Mouse (Mus musculus) midbrain, embryonic 12.5 days (tissue): Measurements from ENCODE around the gene Pxt1. TPM values are rescaled to one million over a fixed set of nuclear protein-coding genes. Genes with fewer than 3 reads are reported as not detected.

Source experiments
- ATAC-seq: fragments of 200-750 bp; cut with Nextera tagmentation; 2 replicates; pipeline ENCODE4 v1.8.0; 2017; ENCODE audit warnings: low read depth, moderate TSS enrichment, moderate library complexity; ENCODE audit not compliant: low FRiP score
- H3K27ac ChIP-seq: fragments of 300-500 bp; sonication (generic); replicated peaks from 2 replicates; pipeline ENCODE4 v1.5.1; 2016; ENCODE audit warnings: mild to moderate bottlenecking
- H3K27me3 ChIP-seq: fragments of 300-500 bp; sonication (generic); 2 replicates; pipeline ENCODE4 v1.6.1; 2016; ENCODE audit warnings: mild to moderate bottlenecking
- H3K36me3 ChIP-seq: fragments of 300-500 bp; sonication (generic); 2 replicates; pipeline ENCODE4 v1.6.1; 2016
- H3K4me1 ChIP-seq: fragments of 300-500 bp; sonication (generic); 2 replicates; pipeline ENCODE4 v1.6.1; 2016
- H3K4me2 ChIP-seq: fragments of 300-500 bp; sonication (generic); replicated peaks from 2 replicates; pipeline ENCODE4 v1.6.1; 2016; ENCODE audit warnings: mild to moderate bottlenecking, moderate library complexity
- H3K4me3 ChIP-seq: fragments of 300-500 bp; sonication (generic); 2 replicates; pipeline ENCODE4 v1.5.1; 2016; ENCODE audit warnings: mild to moderate bottlenecking
- H3K9ac ChIP-seq: fragments of 300-500 bp; sonication (generic); replicated peaks from 2 replicates; pipeline ENCODE4 v1.6.1; 2016; ENCODE audit warnings: mild to moderate bottlenecking, moderate library complexity
- H3K9me3 ChIP-seq: fragments of 300-500 bp; sonication (generic); 2 replicates; pipeline ENCODE4 v1.6.1; 2016; ENCODE audit warnings: mild to moderate bottlenecking
- WGBS: fragments of 180-500 bp; shearing (Covaris S2); methylation state at CpG from one replicate; pipeline ENCODE4 v1.1.7; 2016; 5-methylcytosine and 5-hydroxymethylcytosine counted together
- polyA plus RNA-seq: library from polyadenylated mRNA; unstranded; fragments of >200 nt; fragmentation: Nextera tagmentation; extraction: Ambion mirVana; gene quantifications from 2 replicates; pipeline ENCODE4 v1.2.1, GENCODE M21; 2016

Pxt1 gene
- polyA plus RNA-seq, 1 experiment from 2014 or later = not detected

GRCm38 (mm10) chr17:28970122-28970521, 26.5 kb upstream of the Pxt1 start:
- ATAC-seq = no peak
- H3K36me3 ChIP-seq = peaks cover 98% of the 10 kb centered on the region

GRCm38 (mm10) chr17:28967021-28967610, 23.5 kb upstream of the Pxt1 start:
- H3K9me3 ChIP-seq = no peaks in the 10 kb centered on the region
- no peak overlapping the region for H3K4me3 ChIP-seq
- H3K9ac ChIP-seq = no peak overlapping the region
- no peaks in the 10 kb centered on the region for H3K27me3 ChIP-seq
- ATAC-seq = no peak
- H3K4me1 ChIP-seq = no peaks in the 10 kb centered on the region
- H3K4me2 ChIP-seq = no peak overlapping the region
- WGBS = 88% methylated on average over 11 of the region's 11 CpGs
- peaks cover 98% of the 10 kb centered on the region for H3K36me3 ChIP-seq
- no peak overlapping the region for H3K27ac ChIP-seq

More at GRCm38 (mm10) chr17:28970122-28970521, 26.5 kb upstream of the Pxt1 start:
- Histone ChIP-seq H3K4me3 (no peak overlapping the region), H3K9me3 (no peaks in the 10 kb centered on the region), H3K27ac (no peak overlapping the region), H3K4me1 (no peaks in the 10 kb centered on the region), H3K9ac (no peak overlapping the region), H3K27me3 (no peaks in the 10 kb centered on the region), H3K4me2 (no peak overlapping the region)

- H3K9ac ChIP-seq = no peak overlapping the region
- H3K4me2 ChIP-seq = no peak overlapping the region
- 81% methylated on average over 10 of the region's 10 CpGs for WGBS
- no peaks in the 10 kb centered on the region for H3K9me3 ChIP-seq
- no peak overlapping the region for H3K27ac ChIP-seq
- peaks cover 64% of the 10 kb centered on the region for H3K36me3 ChIP-seq
- no peaks in the 10 kb centered on the region for H3K27me3 ChIP-seq
- no peak for ATAC-seq
- H3K4me1 ChIP-seq = no peaks in the 10 kb centered on the region
- no peak overlapping the region for H3K4me3 ChIP-seq
Observed at GRCm38 (mm10) chr17:28961596-28961995, 18.0 kb upstream of the Pxt1 start.

GRCm38 (mm10) chr17:28960597-28960996, 17.0 kb upstream of the Pxt1 start:
- WGBS = 69% methylated on average over 10 of the region's 10 CpGs
- Histone ChIP-seq H3K36me3 (peaks cover 59% of the 10 kb centered on the region), H3K9ac (no peak overlapping the region), H3K27me3 (no peaks in the 10 kb centered on the region), H3K4me2 (no peak overlapping the region), H3K4me1 (no peaks in the 10 kb centered on the region), H3K27ac (no peak overlapping the region), H3K9me3 (no peaks in the 10 kb centered on the region), H3K4me3 (no peak overlapping the region)
- ATAC-seq = no peak

GRCm38 (mm10) chr17:28954416-28954815, 10.8 kb upstream of the Pxt1 start:
- no peak for ATAC-seq
- peaks cover 21% of the 10 kb centered on the region for H3K4me1 ChIP-seq
- peaks cover 15% of the 10 kb centered on the region for H3K36me3 ChIP-seq
- peak overlapping the region; percentile 74 for H3K4me2 ChIP-seq
- no peak overlapping the region for H3K9ac ChIP-seq
- H3K4me3 ChIP-seq = peak overlapping the region; percentile 7
- no peak overlapping the region for H3K27ac ChIP-seq
- no peaks in the 10 kb centered on the region for H3K9me3 ChIP-seq
- WGBS = 99% methylated on average over 9 of the region's 9 CpGs
- no peaks in the 10 kb centered on the region for H3K27me3 ChIP-seq

- H3K4me3 ChIP-seq = peak overlapping the region; percentile 70
- H3K4me1 ChIP-seq = peaks cover 21% of the 10 kb centered on the region
- no peaks in the 10 kb centered on the region for H3K9me3 ChIP-seq
- peaks cover 13% of the 10 kb centered on the region for H3K36me3 ChIP-seq
- no peak for ATAC-seq
- WGBS = 33% methylated on average over 9 of the region's 9 CpGs
- peak overlapping the region; percentile 10 for H3K27ac ChIP-seq
- H3K4me2 ChIP-seq = peak overlapping the region; percentile 74
- H3K27me3 ChIP-seq = no peaks in the 10 kb centered on the region
- H3K9ac ChIP-seq = peak overlapping the region; percentile 75
Observed at GRCm38 (mm10) chr17:28953251-28953650, 9.6 kb upstream of the Pxt1 start.

- WGBS = 1% methylated on average over 80 of the region's 80 CpGs
- Histone ChIP-seq H3K4me1 (peaks cover 21% of the 10 kb centered on the region), H3K4me3 (peak within 1 kb of the TSS; percentile 70), H3K27me3 (no peaks in the 10 kb centered on the region), H3K27ac (peak within 1 kb of the TSS; percentile 94), H3K4me2 (peak within 1 kb of the TSS; percentile 74), H3K36me3 (peaks cover 7% of the 10 kb centered on the region; the same call in 1 of the 2 replicates), H3K9me3 (peaks cover 5% of the 10 kb centered on the region; the same call in 1 of the 2 replicates), H3K9ac (peak within 1 kb of the TSS; percentile 75)
- peak; percentile 93 for ATAC-seq
Observed at GRCm38 (mm10) chr17:28951831-28952799, 8.5 kb upstream of the Pxt1 start, which contains the start of gene Kctd20. Gene Kctd20, plus strand, starts transcription at chr17:28951950.

- Histone ChIP-seq H3K27ac (no peak overlapping the region), H3K27me3 (no peaks in the 10 kb centered on the region), H3K4me2 (no peak overlapping the region), H3K4me1 (peaks cover 21% of the 10 kb centered on the region), H3K4me3 (no peak overlapping the region), H3K9me3 (peaks cover 6% of the 10 kb centered on the region; the same call in 1 of the 2 replicates), H3K36me3 (no peaks in the 10 kb centered on the region), H3K9ac (no peak overlapping the region)
- WGBS = 87% methylated on average over 4 of the region's 4 CpGs
- no peak for ATAC-seq
Observed at GRCm38 (mm10) chr17:28950751-28951150, 7.1 kb upstream of the Pxt1 start.

- H3K4me3 ChIP-seq = no peak overlapping the region
- H3K27ac ChIP-seq = no peak overlapping the region
- H3K36me3 ChIP-seq = no peaks in the 10 kb centered on the region
- no peak overlapping the region for H3K9ac ChIP-seq
- H3K4me2 ChIP-seq = no peak overlapping the region
- ATAC-seq = no peak
- 86% methylated on average over 4 of the region's 4 CpGs for WGBS
- H3K27me3 ChIP-seq = no peaks in the 10 kb centered on the region
- H3K9me3 ChIP-seq = peaks cover 6% of the 10 kb centered on the region; the same call in 1 of the 2 replicates
- H3K4me1 ChIP-seq = peaks cover 11% of the 10 kb centered on the region
Observed at GRCm38 (mm10) chr17:28948661-28949060, 5.0 kb upstream of the Pxt1 start.

GRCm38 (mm10) chr17:28947011-28947939, 3.6 kb upstream of the Pxt1 start:
- H3K9me3 ChIP-seq = peaks cover 6% of the 10 kb centered on the region; the same call in 1 of the 2 replicates
- no peak for ATAC-seq
- H3K4me3 ChIP-seq = no peak overlapping the region
- 91% methylated on average over 19 of the region's 19 CpGs for WGBS
- no peaks in the 10 kb centered on the region for H3K36me3 ChIP-seq
- H3K9ac ChIP-seq = no peak overlapping the region
- H3K27ac ChIP-seq = no peak overlapping the region
- H3K4me1 ChIP-seq = peaks cover 5% of the 10 kb centered on the region
- no peak overlapping the region for H3K4me2 ChIP-seq
- no peaks in the 10 kb centered on the region for H3K27me3 ChIP-seq

- Histone ChIP-seq H3K9ac (no peak overlapping the region), H3K9me3 (peaks cover 6% of the 10 kb centered on the region; the same call in 1 of the 2 replicates), H3K27me3 (no peaks in the 10 kb centered on the region), H3K4me3 (no peak overlapping the region), H3K4me2 (no peak overlapping the region), H3K36me3 (no peaks in the 10 kb centered on the region), H3K27ac (no peak overlapping the region), H3K4me1 (no peaks in the 10 kb centered on the region)
- WGBS = 92% methylated on average over 7 of the region's 7 CpGs
- no peak for ATAC-seq
Observed at GRCm38 (mm10) chr17:28944481-28944880, 841 bp upstream of the Pxt1 start.
